Mouse (Mus musculus): ENCODE data around the gene Snapin.

Gene Snapin

DNA sequence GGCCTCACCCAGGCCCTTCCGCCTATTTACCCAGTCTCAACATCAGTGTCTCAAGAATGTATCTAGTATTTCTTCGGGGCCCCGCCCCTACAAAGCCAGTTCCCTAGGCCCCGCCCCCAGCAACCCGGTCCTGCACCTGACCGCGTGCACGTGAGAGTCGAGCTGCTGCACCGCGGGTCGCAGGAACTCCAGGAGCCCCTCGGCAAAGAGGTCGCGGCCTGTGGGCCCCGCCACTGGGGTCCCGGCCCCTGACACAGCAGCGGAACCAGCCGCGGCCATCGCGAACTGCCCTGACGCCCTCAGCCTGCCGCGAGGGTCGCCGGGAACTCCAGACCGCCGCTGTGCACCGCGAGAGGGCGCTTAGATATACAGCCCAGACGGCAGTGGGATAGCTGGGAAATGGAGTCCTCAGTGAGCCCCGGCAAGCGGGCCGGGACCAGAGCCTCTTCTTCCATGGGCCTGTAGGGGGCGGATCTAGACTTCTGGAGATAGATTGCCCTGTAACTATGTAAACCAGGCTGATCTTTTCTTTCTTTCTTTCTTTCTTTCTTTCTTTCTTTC lies at the start of gene Snapin:
Gene Snapin, minus strand, starts transcription at position 338 of the 561 bp plus-strand sequence.
- DNase-seq = peak; percentile 96

DNA sequence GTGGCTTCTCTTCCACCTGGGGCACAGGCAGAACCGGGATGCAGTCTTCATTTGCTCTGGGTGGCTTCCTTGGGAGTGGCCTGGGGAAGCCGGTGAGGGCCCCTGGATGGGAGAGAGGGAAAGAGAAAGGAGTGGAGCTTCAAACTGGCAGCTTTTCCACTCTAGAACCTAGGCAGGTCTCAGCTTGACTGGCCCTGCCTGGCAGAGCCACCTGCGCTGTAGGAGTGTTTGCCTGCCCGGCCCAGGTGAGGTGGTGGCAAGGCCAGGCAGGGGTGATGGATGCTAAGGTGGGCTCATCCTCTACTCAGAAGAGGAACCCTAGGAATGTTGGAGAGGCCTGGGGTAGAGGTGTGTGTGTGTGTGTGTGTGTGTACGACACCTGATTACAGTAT lies 47.1 kb upstream of the Snapin start:
- DNase-seq = no peak

DNA sequence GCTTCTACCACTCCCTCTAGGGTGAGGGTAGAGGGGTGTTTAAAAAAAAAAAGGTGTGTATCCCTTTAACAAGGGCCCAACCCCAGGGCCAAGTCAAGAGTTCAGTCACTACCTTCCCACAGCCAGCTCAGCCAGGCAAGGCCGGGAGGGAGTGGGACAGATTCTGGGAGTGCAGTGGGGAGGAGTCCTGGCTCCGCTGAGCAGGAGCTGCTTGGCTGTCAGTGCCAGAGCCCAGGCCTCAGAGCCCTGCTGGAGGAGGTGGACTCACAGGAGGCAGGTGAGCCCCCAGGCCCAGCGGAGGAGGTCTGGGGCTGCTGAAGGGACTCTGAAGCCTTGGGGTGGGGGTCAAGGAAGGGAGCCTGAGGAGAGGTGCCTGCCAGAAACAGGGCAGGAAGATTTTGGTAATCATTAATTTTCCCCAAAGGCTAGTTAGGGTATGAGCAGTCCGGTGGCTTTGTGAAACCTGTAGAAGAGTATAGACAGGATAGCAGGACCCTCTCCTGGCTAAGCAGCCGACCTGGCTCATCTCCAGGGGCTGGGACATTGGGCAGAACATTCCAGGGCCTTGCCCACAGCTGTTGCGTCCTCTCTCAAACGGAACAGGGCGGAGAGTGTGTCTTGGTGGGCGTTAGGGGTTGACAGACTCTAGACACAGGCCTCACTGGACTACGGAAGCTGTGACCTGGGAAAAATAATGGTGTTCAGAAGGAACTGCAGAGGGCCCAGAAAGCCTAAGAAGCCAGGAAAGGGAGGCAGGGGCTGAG lies 46.5 kb upstream of the Snapin start, which contains the start of gene S100a16:
Gene S100a16, plus strand, starts transcription at position 114 of the 764 bp plus-strand sequence.
- DNase-seq = peak; percentile 55 to 59

DNA sequence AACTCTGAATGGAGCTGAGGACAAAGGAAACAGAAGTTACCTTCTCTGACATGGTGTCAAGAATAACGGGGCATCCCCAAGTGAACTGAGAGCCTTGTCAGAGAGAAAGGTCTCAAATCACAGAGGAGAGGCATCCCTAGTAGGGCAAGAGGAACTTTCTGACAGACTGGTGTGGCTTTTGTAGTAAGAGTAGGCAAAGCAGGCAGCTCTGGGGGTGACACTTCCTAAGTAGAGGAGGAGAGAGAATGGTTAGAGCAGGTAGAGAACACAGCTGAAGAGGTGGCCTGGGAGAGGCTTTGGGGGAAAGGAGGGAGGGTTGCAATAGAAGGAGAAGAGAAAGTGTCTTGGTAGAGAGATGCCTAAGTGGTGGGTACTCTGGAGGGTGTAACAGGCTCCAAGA lies 44.6 kb upstream of the Snapin start:
- DNase-seq = no peak

DNA sequence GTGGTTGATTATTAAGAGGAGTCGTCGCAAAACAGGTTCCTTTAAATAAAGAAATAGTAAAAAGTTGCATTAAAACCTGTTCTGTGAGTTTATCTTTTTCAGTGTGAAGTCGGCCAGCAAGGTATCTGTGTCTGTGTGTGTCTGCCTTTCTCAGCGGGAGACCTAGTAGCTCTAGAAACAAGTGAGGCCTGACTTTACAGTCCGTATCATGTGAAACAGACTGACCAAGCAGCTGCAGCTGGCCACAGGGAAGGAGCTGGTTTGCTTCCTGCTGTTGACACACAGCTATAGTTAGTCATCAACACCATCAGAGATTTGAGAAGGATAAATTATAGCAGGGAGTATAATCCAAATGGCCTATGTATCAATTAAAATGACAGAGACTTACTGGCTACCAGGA lies 40.9 kb upstream of the Snapin start:
- DNase-seq = no peak

DNA sequence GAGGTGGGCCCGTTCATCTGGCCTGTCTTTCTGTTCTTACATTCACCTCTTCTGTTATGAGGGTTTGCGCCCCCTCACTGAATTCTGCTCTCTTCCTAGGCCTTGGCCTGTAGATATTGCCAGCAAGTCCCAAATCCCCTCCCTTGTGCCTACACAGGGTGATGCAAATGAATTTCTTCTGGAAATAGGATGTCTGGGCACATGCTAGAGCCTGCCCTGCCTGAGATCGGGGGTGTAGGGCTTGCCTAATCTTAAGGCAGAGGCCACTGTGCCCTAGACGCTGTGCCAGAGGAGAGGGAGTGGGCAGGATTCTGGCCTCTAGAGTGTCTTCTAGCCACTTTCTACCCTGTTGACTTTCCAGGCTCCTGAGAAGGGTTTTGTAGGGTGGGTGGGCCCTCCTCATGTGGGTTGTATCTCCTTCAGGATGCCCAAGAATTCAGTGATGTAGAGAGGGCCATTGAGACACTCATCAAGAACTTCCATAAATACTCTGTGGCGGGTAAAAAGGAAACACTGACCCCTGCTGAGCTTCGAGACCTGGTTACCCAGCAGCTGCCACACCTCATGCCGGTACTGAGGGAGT lies 36.5 kb upstream of the Snapin start:
- no peak for DNase-seq

DNA sequence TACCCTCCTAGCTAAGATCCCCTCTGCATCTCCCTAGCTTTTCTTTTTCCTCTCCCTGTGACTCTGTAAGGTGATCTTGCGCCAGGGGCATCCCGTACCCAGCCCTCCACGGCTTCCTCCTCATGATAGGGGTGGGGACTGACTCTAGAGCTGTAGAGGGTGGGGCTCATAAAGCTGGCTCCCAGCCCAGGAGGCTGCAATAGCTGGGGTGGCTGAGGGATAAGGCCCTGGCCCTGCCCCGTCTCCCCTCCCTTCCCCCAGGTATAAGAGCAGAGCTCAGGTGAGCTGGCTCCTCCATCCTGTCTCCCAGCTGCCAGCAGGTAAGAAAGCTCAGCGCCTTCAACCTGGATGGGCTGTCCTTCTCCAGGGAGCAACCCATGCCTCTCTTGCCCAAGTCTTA lies 35.7 kb upstream of the Snapin start, which contains the start of gene S100a14:
Gene S100a14, plus strand, starts transcription at position 277 of the 400 bp plus-strand sequence.
- DNase-seq = no peak

DNA sequence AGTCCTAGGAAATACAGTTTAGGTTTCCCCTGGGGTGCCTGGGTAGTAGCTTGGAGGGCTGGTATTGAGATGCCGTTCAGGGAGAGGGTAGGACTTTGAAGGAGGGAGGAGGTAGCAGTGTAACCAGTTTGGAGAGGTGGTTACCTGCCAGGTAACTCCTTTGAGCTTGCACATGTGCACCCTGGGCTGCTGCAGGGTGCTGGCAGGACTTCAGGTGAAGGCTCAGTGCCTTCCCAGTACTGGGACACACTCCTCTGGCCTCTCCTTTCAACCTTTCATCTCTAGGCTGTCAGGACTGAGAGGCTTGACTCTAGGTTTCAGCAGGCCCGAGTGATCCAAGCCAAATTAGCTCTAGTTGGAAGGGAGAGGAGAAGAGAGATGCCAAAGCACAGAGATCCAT lies 35.2 kb upstream of the Snapin start:
- no peak for DNase-seq

DNA sequence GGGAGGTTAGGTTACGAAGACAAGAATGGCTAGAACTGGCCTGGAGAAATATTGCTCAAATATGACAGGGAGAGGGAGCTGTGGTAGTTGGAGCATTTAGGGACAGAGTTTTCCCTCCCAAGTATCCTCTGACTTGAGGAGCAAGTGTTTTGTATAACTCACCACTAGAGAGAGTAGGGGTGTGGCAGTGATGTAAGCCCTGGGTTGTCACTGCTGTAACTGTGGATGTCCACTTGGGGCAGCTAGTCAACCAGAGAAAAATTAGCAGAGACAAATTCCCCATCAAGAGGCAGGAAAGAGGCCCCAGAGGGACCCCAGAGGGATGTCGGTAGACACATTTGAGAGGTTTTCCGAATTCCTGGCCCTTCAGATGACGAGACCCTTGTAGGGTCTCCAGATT lies 34.6 kb upstream of the Snapin start:
- peak; percentile 51 for DNase-seq

DNA sequence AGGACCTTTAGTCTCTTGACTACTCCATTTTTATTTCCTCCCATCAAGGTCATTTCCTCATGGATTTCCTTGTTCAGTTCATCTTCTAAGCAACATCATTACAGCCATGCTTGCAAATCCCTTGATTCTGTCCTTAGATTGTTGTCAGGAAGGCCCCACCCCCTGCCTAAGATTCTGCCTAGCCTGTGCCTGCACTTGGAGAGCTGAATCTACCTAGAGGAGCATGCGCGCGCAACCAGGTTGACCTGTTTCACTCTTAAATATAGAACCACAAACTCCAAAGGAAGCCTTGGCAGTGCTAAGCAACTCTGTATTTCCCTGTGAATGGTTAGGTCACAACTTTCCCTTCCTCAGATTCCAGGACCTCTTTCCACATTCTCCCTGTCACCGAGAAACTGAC lies 26.9 kb upstream of the Snapin start:
- no peak for DNase-seq

DNA sequence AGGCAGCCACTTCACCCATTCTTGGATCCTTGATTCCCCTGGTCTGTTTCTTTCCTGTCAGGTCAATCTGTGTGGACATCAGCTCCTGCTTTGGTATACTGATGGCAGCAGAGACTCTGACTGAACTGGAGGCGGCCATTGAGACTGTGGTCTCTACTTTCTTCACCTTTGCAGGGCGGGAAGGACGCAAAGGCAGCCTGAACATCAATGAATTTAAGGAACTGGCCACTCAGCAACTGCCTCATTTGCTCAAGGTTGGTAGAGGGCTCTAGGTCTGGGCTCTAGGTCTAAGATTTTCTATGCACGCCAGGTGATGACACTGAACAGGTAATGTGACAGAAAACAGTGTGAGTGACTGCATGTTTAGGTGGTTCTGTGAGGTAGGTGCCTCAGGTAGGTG lies 25.0 kb upstream of the Snapin start:
- DNase-seq = no peak

DNA sequence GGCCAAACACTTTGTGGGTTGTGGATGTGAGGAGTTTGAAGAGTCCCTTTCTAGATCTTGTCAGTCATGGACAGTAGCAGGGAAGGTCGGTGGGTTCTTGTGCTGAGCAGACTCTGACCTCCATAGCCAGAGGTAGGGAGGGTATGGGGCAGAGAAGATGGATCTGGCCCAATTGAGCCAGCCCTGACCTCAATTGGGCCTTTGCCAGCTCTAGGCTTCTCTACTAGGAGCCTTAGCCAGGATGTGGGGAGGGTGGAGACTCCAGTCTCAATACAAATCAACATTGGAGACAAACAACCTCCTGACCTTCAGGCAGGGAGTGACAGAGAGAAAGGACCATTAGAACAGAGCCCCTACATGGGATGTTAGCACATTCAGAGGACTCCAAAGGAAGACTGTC lies 24.4 kb upstream of the Snapin start:
- no peak for DNase-seq

DNA sequence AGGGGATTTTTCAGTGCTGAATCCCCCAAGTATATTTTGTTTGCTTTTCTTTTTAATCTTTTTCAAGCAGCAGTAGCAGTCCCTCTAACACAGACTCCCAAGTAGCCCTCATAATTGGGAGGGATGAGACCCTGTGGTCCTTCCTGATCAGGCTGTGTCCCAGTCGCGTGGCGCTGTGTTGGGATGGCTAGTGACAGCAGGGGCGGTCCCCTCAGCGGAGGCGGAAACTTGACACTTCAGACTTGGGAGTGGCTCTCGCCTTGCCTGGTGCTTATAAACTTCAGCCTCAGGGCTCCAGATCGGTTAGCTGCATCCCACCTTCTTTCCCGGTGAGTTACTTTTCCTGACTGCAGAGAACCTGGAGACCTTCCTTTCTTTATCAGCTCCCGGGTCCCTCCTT lies 23.9 kb upstream of the Snapin start:
- DNase-seq = no peak

DNA sequence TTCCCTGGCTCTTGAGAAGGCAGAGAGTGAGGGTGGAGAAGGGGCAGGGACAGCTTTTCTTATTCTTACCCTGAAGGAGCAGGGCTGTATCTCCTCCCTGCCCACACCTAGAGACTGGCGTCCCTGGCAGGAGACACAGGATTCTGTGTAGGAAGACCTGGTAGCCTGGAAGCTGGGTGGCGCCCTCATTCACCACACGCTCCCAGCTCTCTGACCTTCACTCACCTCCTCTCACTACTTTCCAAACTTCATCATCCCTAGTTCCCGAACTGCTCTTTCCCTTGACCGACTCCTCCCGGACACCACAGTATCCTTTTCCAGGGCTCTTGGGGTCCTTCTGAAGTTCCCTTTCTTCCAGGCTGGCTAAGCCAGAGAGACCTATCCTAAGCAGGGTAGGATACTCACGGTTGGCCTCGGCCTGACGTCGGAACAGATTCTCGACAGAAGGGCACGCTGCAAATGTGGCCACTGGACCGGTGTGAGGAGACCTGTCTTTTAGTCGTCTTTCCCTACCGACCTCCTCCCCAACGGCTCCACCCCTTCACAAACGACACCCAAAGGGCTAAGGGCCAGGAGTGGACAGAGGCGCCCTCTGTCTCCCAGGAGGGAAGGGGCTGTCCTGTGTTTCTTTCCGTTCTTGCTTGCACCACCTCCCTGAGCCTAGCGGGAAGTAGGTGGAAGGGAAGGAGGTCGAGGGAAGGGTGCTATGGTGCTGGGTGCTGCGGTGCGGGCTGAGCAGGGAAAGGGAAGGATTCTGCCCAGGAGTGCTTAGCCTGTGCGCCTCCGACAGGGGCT lies 23.2 kb upstream of the Snapin start, which contains the start of the genes S100a1 and S100a13:
Gene S100a1, minus strand, starts transcription at position 597 of the 795 bp plus-strand sequence.
Gene S100a13, plus strand, starts transcription at position 640 of the 795 bp plus-strand sequence.
- DNase-seq = peak in 1 of 2 experiments; percentile 33

DNA sequence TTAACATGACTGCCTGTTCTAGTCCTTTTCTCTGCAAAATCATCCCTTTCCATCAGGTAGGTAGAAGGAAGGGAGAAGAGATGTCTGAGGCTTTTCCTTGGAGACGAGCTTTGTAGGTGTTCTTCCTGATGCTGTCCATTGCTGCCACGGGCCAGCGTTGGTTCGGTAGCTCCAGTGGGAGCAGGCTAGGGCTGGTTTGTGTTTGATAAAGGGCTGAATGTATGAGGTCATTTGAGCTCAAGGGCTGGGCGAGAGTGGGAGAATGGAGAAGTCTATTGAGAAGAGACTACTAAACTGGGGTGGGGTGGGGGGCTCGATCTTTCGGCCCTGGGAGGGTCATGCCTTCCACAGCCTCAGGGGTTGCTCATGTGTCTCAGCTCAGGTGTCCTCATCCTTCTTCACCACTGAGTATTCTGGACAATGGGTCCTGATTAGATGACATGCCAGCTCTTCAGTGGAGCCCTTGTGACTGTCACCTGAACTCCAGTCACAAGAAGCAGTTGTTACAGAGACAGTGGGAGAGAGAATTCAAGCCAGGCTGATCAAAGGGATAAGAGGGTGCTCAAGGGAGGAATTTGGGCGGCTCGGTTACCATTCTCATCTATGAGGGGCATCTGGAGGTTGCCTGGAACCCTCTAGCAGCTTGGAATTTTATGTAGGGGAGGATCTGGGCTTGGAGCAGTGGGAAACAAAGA lies 22.3 kb upstream of the Snapin start:
- DNase-seq = no peak

DNA sequence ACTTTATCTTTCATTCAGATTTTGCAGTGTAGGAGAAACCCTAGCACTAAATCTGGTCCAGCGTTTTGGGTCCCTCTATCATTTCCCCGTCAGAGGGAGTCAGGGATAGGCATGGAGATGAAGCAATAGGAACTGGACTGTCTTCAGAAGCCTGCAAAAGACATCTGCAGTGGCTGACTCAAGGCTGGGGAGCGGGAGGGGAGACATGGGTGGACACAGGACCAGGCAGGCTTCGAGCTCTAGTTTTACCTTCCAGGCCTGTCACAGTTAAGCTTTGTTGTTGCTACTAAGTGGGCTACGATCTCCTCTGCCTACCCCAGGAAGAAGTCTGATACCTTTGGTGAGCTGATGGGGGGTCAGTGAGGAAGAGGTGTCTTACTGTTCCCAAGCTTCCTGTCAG lies 21.4 kb upstream of the Snapin start:
- DNase-seq = no peak

DNA sequence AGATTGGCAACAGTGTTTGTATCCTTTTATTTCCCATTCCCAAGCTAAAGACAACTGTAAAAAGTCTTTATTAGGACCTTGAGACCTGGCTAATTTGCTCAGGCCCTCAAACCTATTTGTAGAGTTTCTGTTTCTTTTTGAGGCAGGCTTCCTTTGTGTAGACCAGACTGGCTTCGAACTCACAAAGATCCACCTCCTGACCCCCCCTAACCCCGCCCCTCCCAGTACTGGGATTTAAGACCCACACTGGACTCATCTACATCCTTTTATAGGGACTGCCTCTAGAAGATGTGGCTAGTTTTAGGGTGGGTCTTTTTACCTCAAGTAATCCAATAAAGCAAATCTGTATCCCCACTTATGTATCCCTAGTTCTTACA lies 18.9 kb upstream of the Snapin start:
- DNase-seq = no peak

DNA sequence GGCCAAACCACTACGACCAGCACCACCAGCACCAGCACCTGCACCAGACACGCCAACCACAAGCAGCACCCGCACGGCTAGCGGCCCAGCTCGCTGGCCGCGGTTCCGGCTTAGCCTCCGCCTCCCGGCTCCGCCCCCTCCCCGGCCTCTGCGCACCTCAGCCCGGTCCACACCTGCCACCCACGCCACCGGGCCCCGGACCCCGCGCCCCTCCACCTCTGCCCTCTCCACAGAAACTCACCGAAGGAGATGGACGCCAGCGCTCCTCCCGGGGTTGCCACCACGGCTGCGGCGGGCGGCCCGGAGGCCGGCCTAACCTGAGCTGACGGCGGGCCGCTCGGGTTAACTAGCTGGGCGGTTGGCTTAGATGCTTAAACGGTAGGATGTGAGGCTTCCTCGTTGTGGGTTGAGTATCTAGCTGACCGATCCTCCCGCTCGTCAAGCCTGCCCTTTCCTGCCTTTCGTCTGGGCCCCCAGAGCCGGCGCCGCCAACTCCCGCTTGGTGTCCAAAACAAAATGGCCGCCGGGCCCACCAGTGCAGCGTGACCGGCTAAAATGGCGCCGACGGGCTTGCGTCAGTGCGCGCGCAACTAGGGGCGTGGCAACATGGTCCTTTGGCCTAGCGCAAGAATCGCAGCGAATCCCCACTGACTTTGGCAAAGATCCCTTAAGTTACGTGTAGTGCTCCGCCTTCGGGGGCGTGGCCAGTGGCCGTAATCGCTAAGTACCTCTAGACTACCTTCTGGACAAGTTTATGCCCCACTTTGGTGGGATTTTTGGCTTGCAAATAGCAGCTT lies 18.3 kb upstream of the Snapin start, which contains the start of gene Chtop:
Gene Chtop, minus strand, starts transcription at position 549 of the 797 bp plus-strand sequence.
- DNase-seq = peak; percentile 100

DNA sequence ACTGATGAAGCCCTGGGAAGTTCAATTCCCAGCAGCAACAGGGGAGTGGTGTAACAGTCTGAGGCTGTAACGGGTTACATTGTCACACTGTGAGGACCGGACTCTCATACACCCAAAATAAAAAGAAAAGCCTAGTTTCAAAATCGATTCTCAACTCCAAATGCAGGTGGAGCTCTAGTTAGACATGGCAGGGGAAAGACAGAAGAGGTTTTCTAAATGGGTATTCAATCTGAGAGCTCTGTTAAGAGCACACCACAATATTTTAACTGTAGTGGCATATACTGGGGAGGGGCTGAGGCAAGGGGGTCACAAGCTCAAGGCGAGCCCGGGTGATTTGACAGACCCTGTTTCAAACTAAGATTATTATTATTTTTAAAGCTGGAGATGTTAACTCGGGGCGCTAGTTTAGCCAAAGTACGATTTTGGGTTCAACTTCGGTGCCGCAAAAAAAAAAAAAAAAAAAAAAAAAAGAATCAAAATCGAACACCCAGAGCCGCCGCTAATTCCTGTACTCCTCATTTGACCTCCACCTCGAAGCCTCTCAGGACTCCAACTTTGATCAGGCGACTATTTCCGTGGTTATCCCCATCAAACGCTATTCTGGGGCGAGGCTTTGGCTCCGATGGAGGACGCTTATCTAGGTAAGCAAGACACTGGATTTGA lies 17.6 kb upstream of the Snapin start:
- no peak for DNase-seq

DNA sequence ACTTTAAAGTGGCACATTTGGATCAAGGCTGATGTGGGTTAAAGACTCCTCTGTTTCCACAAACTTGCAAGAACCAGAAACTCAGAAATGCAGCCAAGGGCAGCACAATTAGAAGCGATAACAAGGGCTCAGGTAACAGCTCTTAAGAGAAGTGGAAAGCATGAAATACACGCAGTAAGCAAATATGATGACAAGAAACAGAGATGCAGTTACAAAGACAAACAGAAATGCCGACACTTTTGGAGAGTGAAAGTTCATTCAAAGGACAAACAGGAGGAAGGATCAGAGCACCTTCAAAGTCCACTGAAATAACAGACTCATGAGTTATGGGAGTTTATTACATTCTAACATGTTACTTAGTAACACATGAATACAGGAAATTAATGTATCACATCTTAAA lies 15.5 kb upstream of the Snapin start:
- no peak for DNase-seq

DNA sequence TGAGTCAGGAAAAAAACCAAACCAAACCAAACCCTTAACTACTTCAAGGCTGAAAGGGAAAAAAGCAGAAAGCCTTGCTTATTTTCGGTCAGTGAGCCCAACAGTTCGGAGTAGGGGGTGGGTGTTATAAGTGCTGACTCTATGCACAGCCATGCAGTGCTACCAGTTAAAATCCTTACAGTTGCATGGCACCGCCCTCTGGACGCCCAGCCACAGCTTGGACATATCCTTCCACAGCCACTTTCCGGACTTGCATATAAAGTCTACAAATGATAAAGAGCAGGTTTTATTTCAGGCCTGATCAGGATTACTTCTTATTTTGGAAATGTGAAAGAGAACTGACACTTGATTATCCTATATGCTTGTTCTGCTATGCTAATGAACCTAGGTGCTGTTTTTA lies 14.4 kb upstream of the Snapin start:
- DNase-seq = no peak

All from cerebellum, postnatal 14 days (tissue).